Mouse (Mus musculus) fibroblast of lung, adult 2 months (primary cell): ENCODE measurements around the gene Lrrc15.

Experiments
- DNase-seq: peaks from one replicate; pipeline ENCODE4 v3.0.0-alpha.2; 2011; ENCODE audit warnings: low read depth

Lrrc15 gene

DNA sequence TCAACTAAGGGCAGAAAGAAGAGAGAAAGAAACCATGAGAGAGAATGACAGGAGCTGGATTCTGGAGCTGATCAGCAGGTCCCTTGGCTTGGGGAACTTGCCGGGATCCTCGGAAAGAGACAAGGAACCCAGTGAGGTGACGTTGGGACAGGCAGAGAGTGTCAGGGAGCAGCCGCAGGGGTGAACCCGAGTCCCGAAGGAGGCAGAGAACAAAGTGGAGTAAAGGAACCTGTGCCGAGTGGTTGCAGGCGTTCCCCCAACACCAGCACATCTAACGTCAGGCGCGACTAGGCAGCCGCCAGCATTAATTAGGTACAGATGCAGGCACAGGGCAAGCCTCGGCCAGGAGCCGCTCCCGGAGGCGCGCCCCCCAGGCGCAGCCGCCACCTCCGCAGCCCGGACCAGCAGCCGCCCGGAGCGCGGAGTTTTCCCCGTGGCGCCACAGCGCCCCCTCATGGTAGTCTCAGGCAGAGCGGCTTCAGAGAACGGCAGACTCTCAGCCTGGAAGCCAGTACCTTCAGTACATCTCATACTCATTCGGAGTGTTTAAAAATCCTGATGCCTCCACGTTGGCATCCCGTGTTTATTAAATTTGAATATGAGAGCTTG lies 46.9 kb downstream of the Lrrc15 start:
- DNase-seq, result peak; percentile 85

DNA sequence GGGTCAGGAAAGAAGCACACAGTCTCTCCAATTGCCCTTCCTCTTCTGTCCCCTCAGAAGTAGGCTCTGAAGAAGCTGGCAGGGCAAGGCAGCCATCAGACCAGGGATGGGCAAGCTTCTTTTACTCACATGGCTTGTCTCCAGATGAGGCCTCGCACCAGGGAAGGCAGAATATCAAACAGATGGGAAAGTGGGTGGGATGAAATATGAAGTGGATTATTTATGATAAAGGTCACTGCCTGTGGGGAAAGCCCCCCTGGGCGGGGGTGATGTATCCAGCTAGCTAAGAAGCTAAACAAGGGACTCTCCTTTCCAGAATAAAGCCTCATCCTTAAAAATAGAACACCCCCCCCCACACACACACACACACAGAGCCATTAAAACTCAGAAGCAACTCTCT lies 47.5 kb downstream of the Lrrc15 start:
- no peak for DNase-seq

DNA sequence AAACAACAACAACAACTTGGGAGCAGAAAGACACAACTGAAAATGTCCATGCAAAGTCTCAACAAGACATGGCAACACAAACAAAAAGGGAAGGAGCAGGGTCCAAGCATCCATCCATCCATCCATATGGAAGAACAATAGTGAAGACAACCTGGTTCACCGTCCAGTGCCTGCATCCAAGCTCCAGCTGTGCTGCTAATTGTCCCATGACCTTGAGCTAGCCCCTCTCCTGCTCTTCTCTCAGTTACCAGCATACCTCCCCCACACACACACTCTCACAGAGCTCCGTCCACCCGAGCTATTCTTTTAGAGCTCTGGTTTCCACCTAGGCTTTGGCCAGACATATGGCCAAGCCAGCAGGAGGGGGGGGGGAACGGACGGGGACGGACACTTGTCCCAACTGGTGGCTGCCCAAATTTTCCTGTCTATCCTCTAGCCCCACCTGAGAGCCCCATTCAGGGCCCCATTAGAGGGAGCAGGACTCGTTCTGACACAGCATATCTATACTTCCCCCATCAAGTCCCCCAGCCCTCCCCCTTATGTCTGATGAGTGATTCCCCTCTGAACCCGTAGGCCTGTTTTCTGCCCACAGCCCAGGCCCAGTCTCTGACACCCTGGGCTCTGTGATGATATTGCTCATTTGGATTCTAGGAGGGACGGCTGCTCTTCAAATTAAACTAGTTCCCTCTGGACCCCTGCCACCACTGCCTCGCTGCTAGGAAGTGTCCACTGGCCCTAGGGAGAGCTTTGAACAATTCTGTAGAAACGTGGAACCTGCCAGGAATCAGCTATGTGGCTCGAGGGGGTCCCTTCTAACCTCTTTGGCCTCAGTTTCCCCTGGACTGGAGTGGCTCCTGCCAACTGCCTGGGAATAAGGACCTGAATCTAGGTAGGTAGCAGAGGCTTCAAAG lies 48.2 kb downstream of the Lrrc15 start:
- DNase-seq, result no peak

DNA sequence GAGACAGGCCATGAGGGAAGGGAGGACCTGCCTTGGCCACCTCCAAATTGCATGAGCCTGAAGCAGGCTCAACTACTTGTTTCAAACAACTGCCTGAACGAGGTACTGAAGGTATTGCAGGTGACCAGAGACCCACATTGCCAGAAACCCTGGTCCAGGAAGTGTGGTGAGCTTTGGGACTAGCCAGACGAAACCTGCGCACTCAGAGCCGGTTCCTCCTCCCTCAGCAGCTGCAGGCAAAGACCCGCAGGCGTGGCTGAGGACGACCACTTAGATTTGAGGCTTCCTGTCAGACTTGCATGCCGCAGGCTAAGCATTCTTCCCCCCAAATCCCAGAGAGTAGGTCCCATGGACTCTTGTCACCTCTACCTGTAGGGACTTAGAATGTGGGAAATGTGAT lies 49.0 kb downstream of the Lrrc15 start:
- no peak for DNase-seq

DNA sequence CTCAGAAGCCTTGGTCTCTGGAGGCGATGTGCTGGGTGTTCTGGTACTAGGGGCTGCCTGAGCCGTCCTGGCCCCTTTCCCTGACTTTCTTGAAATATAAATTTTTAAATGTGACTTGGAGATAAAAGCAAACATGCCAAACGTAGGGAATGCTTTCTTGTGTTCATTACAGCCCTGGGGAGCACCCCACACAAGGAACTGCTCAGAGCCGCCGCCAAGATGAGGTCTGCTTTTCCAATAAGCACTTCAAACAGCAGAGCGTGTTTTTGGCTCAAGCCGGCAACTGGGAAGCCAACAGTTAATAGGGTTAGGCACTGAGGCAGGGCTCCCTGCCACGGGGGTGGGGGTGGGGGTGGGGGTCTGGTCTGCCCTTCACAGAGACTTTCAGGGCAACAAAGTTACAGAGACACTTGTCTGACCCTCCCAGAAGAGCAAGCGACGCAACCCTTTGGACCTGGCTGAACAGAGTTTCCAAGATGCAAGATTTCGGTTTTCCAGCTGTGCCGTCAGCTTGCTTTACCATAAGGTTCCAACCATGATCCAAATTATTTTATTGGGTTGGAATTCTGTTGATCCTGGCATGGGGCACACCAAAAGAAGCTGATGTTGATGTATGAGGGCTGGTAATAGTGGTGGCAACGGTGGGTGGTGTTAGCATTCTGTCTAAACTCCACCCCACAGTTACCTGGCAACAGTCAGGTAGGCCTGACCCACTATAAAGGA lies 51.0 kb downstream of the Lrrc15 start:
- no peak for DNase-seq

DNA sequence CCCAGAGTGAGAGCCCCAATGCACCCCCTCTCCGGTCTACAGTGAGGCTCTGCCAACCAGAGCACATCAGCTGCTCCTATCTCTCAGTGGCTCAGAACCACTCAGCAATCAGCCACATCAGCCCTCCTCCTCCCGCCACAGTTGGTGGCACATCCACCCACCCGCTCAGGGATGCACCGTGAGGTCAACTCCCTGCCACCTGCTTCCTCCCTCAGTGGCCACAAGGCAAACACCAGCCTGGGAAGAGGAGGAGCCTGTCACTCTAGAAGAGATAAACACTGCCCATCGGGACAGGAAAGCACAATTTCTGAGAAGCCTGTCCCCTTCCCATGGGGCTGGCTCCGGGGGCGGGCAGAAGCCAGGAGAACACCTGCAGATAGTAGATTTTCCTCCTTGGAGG lies 55.7 kb downstream of the Lrrc15 start:
- DNase-seq, result no peak

DNA sequence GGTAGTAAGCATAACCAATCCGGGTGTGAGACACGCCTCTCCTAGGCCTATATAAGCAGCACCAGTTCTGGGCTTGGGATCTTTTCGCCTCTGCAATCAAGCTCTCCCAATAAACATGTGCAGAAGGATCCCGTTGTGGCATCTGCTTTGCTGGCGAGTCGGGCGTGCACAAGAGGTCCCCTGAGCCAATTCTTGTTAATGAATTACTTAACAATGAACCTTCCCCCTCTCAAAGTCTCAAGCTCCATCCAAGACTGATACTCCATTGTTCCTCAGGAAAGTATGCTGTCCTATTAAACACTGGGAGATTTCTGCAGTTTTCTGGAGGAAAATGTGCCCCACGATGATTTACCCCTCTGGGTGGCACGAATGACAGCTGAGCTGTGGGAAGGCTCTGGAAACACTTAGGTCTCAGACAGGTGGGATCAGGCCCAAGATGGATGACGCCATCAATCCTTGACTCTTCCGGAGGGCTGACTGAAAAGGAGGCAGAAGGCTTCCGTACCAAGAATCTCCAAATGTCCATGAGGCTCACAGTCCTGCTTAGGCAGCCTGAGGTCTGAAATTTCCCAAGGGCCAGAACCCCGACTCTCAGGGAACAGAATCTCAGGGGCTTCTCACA lies 61.8 kb downstream of the Lrrc15 start:
- no peak for DNase-seq
